Comparison of ENCODE assay signal across 10 mouse cellular contexts in the genomic region with DNA sequence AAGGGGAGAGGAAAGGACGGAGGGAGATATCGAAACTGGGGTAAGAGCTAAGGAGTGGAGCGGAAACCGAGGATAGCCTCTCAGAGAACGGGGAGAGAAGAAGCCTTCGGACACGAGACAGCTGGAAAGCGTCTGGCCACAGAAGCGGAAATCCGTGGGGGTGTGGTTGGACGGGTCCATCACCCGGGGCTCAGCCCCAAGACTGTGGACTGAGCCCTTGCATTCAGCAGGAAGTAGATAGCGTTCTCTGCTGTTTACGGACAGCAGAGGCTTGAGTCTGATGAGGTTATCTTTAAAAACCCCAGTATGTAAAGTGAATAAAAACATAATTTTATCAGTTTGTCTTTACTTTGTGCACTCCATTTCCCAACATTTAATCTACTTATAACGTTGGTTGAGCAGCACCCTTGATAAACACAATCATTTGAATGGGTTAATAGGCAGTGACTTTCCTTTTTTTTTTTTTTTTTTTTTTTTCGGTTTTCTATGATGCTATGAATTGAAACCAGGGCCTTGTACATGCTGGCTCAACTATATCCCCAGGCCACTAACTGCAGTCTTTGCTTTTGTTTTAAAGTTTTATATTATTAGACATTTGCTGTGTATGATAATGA. TPM values are rescaled to one million over a fixed set of nuclear protein-coding genes. Genes with fewer than 3 reads are reported as not detected.
DNase-seq lines count a peak whose midpoint lies in the region; ATAC-seq and TF ChIP-seq lines count a peak whose summit lies in the region.
"Had no signal": no experiment of that assay in that cellular context is flagged by ENCODE, and none has a peak within 500 bp of the region (broad histone marks: within the 10 kb centered on the region; RNA-seq: fewer than 3 reads in every experiment).

No protein-coding gene starts in this region.

- TF ChIP-seq POLR2A in testis, adult 2 months (IDR thresholded peaks at IDR 0.05; ENCODE audit: control insufficient read depth, low read depth, low read length) = no peak

- H3K4me3 ChIP-seq in testis, adult 2 months (ENCODE audit: control insufficient read depth, low read depth, low read length) = peak overlapping the region; percentile 34
- H3K4me3 ChIP-seq in heart, postnatal 0 days (ENCODE audit: low read depth, low read length) = no peak overlapping the region
- peak overlapping the region; percentile 42 for H3K4me3 ChIP-seq in liver, embryonic 16.5 days (ENCODE audit: low read depth, low read length)
- H3K4me3 ChIP-seq in stomach, postnatal 0 days (ENCODE audit: low read depth, low read length) = no peak overlapping the region
- no peak overlapping the region for H3K4me3 ChIP-seq in hindbrain, embryonic 12.5 days
- H3K4me3 ChIP-seq: embryonic facial prominence, embryonic 13.5 days had no signal

- no peaks in the 10 kb centered on the region for H3K27me3 ChIP-seq in testis, adult 2 months (ENCODE audit: control insufficient read depth, insufficient read depth, low read length)
- H3K27me3 ChIP-seq in heart, postnatal 0 days (ENCODE audit: control insufficient read depth, insufficient read depth, low read length) = no peaks in the 10 kb centered on the region
- H3K27me3 ChIP-seq in liver, embryonic 16.5 days (ENCODE audit: control insufficient read depth, insufficient read depth, low read depth, low read length) = no peaks in the 10 kb centered on the region
- no peaks in the 10 kb centered on the region for H3K27me3 ChIP-seq in stomach, postnatal 0 days (ENCODE audit: control insufficient read depth, insufficient read depth, low read length)
- no peaks in the 10 kb centered on the region for H3K27me3 ChIP-seq in hindbrain, embryonic 12.5 days
- H3K27me3 ChIP-seq: embryonic facial prominence, embryonic 13.5 days had no signal

- DNase-seq in testis, postnatal 14 days (ENCODE audit: low spot score) = no peak
- DNase-seq in heart, postnatal 0 days (ENCODE audit: low spot score) = peak; percentile 14
- peak; percentile 25 for DNase-seq in stomach, postnatal 0 days (ENCODE audit: low spot score)
- no peak for DNase-seq in gastrocnemius, adult 8-10 months (ENCODE audit: low spot score in 2 of 2)
- DNase-seq: adrenal gland, adult 8-10 months; cerebellum, adult 8-10 months had no signal

- no peak for TF ChIP-seq CTCF in testis, adult 2 months (IDR thresholded peaks at IDR 0.05; ENCODE audit: control insufficient read depth, insufficient read depth, insufficient replicate concordance, low read depth, low read length)
- TF ChIP-seq CTCF in heart, postnatal 0 days (IDR thresholded peaks at IDR 0.05; ENCODE audit: low read depth) = no peak
- peak; percentile 26; the same call in 1 of the 2 replicates for TF ChIP-seq CTCF in stomach, postnatal 0 days (IDR thresholded peaks at IDR 0.05; ENCODE audit: low read depth)

- no peaks in the 10 kb centered on the region for H3K36me3 ChIP-seq in testis, adult 2 months (ENCODE audit: control insufficient read depth, insufficient read depth, low read length)
- H3K36me3 ChIP-seq in heart, postnatal 0 days (replicated peaks; ENCODE audit: control insufficient read depth, insufficient read depth, low read length) = no peaks in the 10 kb centered on the region
- H3K36me3 ChIP-seq in liver, embryonic 16.5 days (ENCODE audit: control insufficient read depth, insufficient read depth) = no peaks in the 10 kb centered on the region
- H3K36me3 ChIP-seq in stomach, postnatal 0 days (ENCODE audit: control insufficient read depth, insufficient read depth, low read length) = no peaks in the 10 kb centered on the region
- no peaks in the 10 kb centered on the region for H3K36me3 ChIP-seq in hindbrain, embryonic 12.5 days
- H3K36me3 ChIP-seq: embryonic facial prominence, embryonic 13.5 days had no signal

- TF ChIP-seq EP300 in heart, postnatal 0 days (IDR thresholded peaks at IDR 0.05; ENCODE audit: low read depth) = no peak
- no peak for TF ChIP-seq EP300 in stomach, postnatal 0 days (optimal IDR thresholded peaks at IDR 0.05)

- no peak overlapping the region for H3K9ac ChIP-seq in heart, postnatal 0 days (replicated peaks; ENCODE audit: low read depth, low read length)
- H3K9ac ChIP-seq in liver, embryonic 16.5 days (ENCODE audit: low read depth, low read length) = no peak overlapping the region
- H3K9ac ChIP-seq in stomach, postnatal 0 days (ENCODE audit: low read length) = no peak overlapping the region
- no peak overlapping the region for H3K9ac ChIP-seq in hindbrain, embryonic 12.5 days
- H3K9ac ChIP-seq: embryonic facial prominence, embryonic 13.5 days had no signal

- peak; percentile 64 for ATAC-seq in heart, postnatal 0 days (ENCODE audit: insufficient read depth, low read depth)
- peak; percentile 48; the same call in 1 of the 2 replicates for ATAC-seq in liver, embryonic 16.5 days (ENCODE audit: low read depth)
- ATAC-seq in stomach, postnatal 0 days (ENCODE audit: low FRiP score, low TSS enrichment) = peak; percentile 69; the same call in 1 of the 2 replicates
- no peak for ATAC-seq in hindbrain, embryonic 12.5 days (ENCODE audit: low FRiP score)

- no peaks in the 10 kb centered on the region for H3K9me3 ChIP-seq in heart, postnatal 0 days (replicated peaks; ENCODE audit: control insufficient read depth, low read length)
- H3K9me3 ChIP-seq in liver, embryonic 16.5 days (replicated peaks; ENCODE audit: control insufficient read depth, low read length) = no peaks in the 10 kb centered on the region
- no peaks in the 10 kb centered on the region for H3K9me3 ChIP-seq in stomach, postnatal 0 days (ENCODE audit: control insufficient read depth, low read length)
- no peaks in the 10 kb centered on the region for H3K9me3 ChIP-seq in hindbrain, embryonic 12.5 days (replicated peaks)
- H3K9me3 ChIP-seq: embryonic facial prominence, embryonic 13.5 days had no signal

- WGBS in heart, postnatal 0 days = 48% methylated on average over 16 of the region's 16 CpGs
- WGBS in liver, embryonic 16.5 days (ENCODE audit: insufficient replicate concordance) = 39% methylated on average over 16 of the region's 16 CpGs
- WGBS in stomach, postnatal 0 days = 55% methylated on average over 16 of the region's 16 CpGs
- WGBS in hindbrain, embryonic 12.5 days = 82% methylated on average over 16 of the region's 16 CpGs

- no peak overlapping the region for H3K27ac ChIP-seq in testis, adult 2 months (ENCODE audit: control insufficient read depth, insufficient read depth, low read depth, low read length)
- no peak overlapping the region for H3K27ac ChIP-seq in heart, postnatal 0 days (ENCODE audit: low read depth)
- H3K27ac ChIP-seq in liver, embryonic 16.5 days (ENCODE audit: low read length) = no peak overlapping the region
- no peak overlapping the region for H3K27ac ChIP-seq in stomach, postnatal 0 days (replicated peaks)
- no peak overlapping the region for H3K27ac ChIP-seq in hindbrain, embryonic 12.5 days
- H3K27ac ChIP-seq: embryonic facial prominence, embryonic 13.5 days had no signal

- peaks cover 4% of the 10 kb centered on the region for H3K4me1 ChIP-seq in testis, adult 2 months (ENCODE audit: control insufficient read depth, insufficient read depth, low read length)
- H3K4me1 ChIP-seq in heart, postnatal 0 days (ENCODE audit: control insufficient read depth, insufficient read depth) = no peaks in the 10 kb centered on the region
- no peaks in the 10 kb centered on the region for H3K4me1 ChIP-seq in liver, embryonic 16.5 days (ENCODE audit: control insufficient read depth, low read depth, low read length)
- no peaks in the 10 kb centered on the region for H3K4me1 ChIP-seq in stomach, postnatal 0 days (replicated peaks; ENCODE audit: control insufficient read depth, insufficient read depth)
- no peaks in the 10 kb centered on the region for H3K4me1 ChIP-seq in hindbrain, embryonic 12.5 days
- H3K4me1 ChIP-seq: embryonic facial prominence, embryonic 13.5 days had no signal

- peak overlapping the region; percentile 28 for H3K4me2 ChIP-seq in heart, postnatal 0 days (ENCODE audit: low read depth, low read length)
- peak overlapping the region; percentile 44; the same call in 1 of the 2 replicates for H3K4me2 ChIP-seq in liver, embryonic 16.5 days (ENCODE audit: low read depth, low read length)
- no peak overlapping the region for H3K4me2 ChIP-seq in stomach, postnatal 0 days (replicated peaks; ENCODE audit: low read depth)
- H3K4me2 ChIP-seq in hindbrain, embryonic 12.5 days (replicated peaks) = no peak overlapping the region
- H3K4me2 ChIP-seq: embryonic facial prominence, embryonic 13.5 days had no signal

RNA-seq across cellular contexts. Expression of a gene that starts 7.6 kb away (rescaled TPM):
- 40.6 and 46.5 TPM in 2 replicates for polyA plus RNA-seq in testis, adult 2 months (2012; rRNA removed)
- 48.5 and 53.7 TPM in 2 replicates for total RNA-seq in heart, postnatal 0 days (2014; rRNA removed; ENCODE audit: low replicate concordance)
- 55.6 and 57.4 TPM in 2 replicates for polyA plus RNA-seq in heart, postnatal 0 days (2015; fragmentation: Nextera tagmentation; extraction: Ambion mirVana)
- 23.2 and 25.1 TPM in 2 replicates for polyA plus RNA-seq in liver, embryonic 16.5 days (2015; fragmentation: Nextera tagmentation; extraction: Ambion mirVana)
- polyA plus RNA-seq in stomach, postnatal 0 days (2015; fragmentation: Nextera tagmentation; extraction: Ambion mirVana) = 55.5 and 59.2 TPM in 2 replicates
- 10 to 100 TPM; 38.5 to 42.1 (median 41.1) TPM for total RNA-seq in gastrocnemius, adult 8-10 months (2022)
- polyA plus RNA-seq in hindbrain, embryonic 12.5 days (2016; fragmentation: Nextera tagmentation; extraction: Ambion mirVana) = 177 and 200 TPM in 2 replicates

Comparison
In these comparisons a context has a peak if more than half of its experiments do, and no peak if none do; other contexts are left out.
1. H3K4me3 ChIP-seq: peak in testis, adult 2 months (single experiment) and liver, embryonic 16.5 days (single experiment); none in heart, postnatal 0 days (single experiment), stomach, postnatal 0 days (single experiment) and hindbrain, embryonic 12.5 days (single experiment).
2. DNase-seq: peak in heart, postnatal 0 days (single experiment) and stomach, postnatal 0 days (single experiment); none in testis, postnatal 14 days (single experiment) and gastrocnemius, adult 8-10 months (0 of 2).
3. H3K4me2 ChIP-seq: peak in heart, postnatal 0 days (single experiment) and liver, embryonic 16.5 days (single experiment); none in stomach, postnatal 0 days (single experiment) and hindbrain, embryonic 12.5 days (single experiment).